Mouse (Mus musculus) intestine, embryonic 14.5 days (tissue): ENCODE measurements around the gene Ust. TPM values are rescaled to one million over a fixed set of nuclear protein-coding genes. Genes with fewer than 3 reads are reported as not detected.
A peak's percentile ranks its signal among the peaks of the same experiment; 100 is the strongest.

ENCODE experiments used
- ATAC-seq: fragments of 200-750 bp; cut with Nextera tagmentation; replicated peaks from 2 replicates; pipeline ENCODE4 v1.8.0; 2017; ENCODE audit warnings: low read depth, moderate number of reproducible peaks, moderate TSS enrichment, moderate library complexity; ENCODE audit not compliant: low FRiP score, low TSS enrichment
- DNase-seq: peaks from one replicate; pipeline ENCODE4 v3.0.0-alpha.2; 2018; ENCODE audit warnings: low spot score
- H3K27ac ChIP-seq: fragments of 300-500 bp; sonication (generic); 2 replicates; pipeline ENCODE4 v1.5.1; 2014; ENCODE audit warnings: low read depth, mild to moderate bottlenecking, control low read depth
- H3K27me3 ChIP-seq: fragments of 300-500 bp; sonication (generic); replicated peaks from 2 replicates; pipeline ENCODE4 v1.6.1; 2014; ENCODE audit warnings: low read length, control low read depth; ENCODE audit not compliant: control insufficient read depth, insufficient read depth
- H3K36me3 ChIP-seq: fragments of 300-500 bp; sonication (generic); 2 replicates; pipeline ENCODE4 v1.6.1; 2014; ENCODE audit warnings: low read length, control low read depth; ENCODE audit not compliant: control insufficient read depth, insufficient read depth
- H3K4me1 ChIP-seq: fragments of 300-500 bp; sonication (generic); replicated peaks from 2 replicates; pipeline ENCODE4 v1.6.1; 2014; ENCODE audit warnings: low read length, control low read depth, mixed read lengths; ENCODE audit not compliant: control insufficient read depth, insufficient read depth
- H3K4me2 ChIP-seq: fragments of 300-500 bp; sonication (generic); 2 replicates; pipeline ENCODE4 v1.6.1; 2014; ENCODE audit warnings: low read length
- H3K4me3 ChIP-seq: fragments of 300-500 bp; sonication (generic); 2 replicates; pipeline ENCODE4 v1.5.1; 2014; ENCODE audit warnings: low read depth, low read length, control low read depth, mixed read lengths
- H3K9ac ChIP-seq: fragments of 300-500 bp; sonication (generic); 2 replicates; pipeline ENCODE4 v1.6.1; 2014; ENCODE audit warnings: mild to moderate bottlenecking, low read length
- H3K9me3 ChIP-seq: fragments of 300-500 bp; sonication (generic); 2 replicates; pipeline ENCODE4 v1.6.1; 2016; ENCODE audit warnings: low read length, control low read depth; ENCODE audit not compliant: control insufficient read depth
- WGBS: fragments of 180-500 bp; shearing (Covaris S2); extraction: QIAGEN DNeasy Blood & Tissue Kit; methylation state at CpG from one replicate; pipeline ENCODE4 v1.1.7; 2014; 5-methylcytosine and 5-hydroxymethylcytosine counted together
- polyA plus RNA-seq: library from polyadenylated mRNA; unstranded; fragments of >200 nt; fragmentation: Nextera tagmentation; extraction: Ambion mirVana; gene quantifications from 2 replicates; pipeline ENCODE4 v1.2.1, GENCODE M21; 2014

The Ust gene
- polyA plus RNA-seq, 1 experiment from 2014 or later: 4.8 TPM

DNA sequence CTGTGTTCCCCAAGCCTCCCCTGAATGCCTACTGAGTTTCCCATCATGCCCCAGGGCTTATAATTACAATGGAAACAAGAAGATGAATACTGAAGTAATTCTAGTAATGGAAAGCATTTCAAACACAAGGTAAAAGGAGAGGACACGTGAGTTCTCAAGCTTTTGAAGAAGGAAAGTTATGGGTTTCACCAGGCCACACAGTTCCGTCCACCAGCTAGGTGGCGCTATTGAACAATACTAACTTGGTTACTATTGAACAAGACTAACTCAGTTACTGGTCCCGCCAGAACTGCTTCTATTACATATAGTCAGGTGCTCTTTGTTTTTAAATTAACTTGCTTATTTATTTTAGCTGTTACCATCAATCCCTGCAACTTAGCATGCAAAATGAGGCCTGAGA is 276.3 kb downstream of the Ust start:
- H3K36me3 ChIP-seq: no peaks in the 10 kb centered on the region
- H3K4me3 ChIP-seq: no peak overlapping the region
- WGBS: 21% methylated on average over 4 of the region's 4 CpGs
- no peaks in the 10 kb centered on the region for H3K4me1 ChIP-seq
- no peak overlapping the region for H3K27ac ChIP-seq
- no peak for ATAC-seq
- H3K27me3 ChIP-seq: no peaks in the 10 kb centered on the region
- DNase-seq: peak; percentile 74
- no peak overlapping the region for H3K9ac ChIP-seq
- no peak overlapping the region for H3K4me2 ChIP-seq
- no peaks in the 10 kb centered on the region for H3K9me3 ChIP-seq

DNA sequence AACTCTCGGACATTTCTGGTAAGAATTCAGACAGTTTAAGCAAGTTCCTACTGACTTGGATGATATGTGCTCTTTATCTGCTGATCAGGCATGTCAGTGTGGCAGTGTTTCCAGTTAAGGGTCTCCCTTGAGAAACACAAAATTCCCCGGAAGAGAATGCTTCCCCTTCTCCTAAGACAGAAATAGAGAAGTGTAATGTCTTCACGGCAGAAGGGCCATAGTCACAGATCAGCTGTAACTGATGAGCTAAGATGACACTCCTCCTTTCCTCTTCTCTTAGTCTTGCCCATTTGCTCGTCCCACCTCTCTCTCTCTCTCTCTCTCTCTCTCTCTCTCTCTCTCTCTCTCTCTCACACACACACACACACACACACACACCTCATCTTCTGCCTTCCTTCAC is 277.9 kb downstream of the Ust start:
- H3K27ac ChIP-seq: no peak overlapping the region
- no peak overlapping the region for H3K4me3 ChIP-seq
- no peak overlapping the region for H3K4me2 ChIP-seq
- WGBS: 63% methylated on average over 4 of the region's 4 CpGs
- no peak overlapping the region for H3K9ac ChIP-seq
- no peak for DNase-seq
- H3K36me3 ChIP-seq: no peaks in the 10 kb centered on the region
- no peaks in the 10 kb centered on the region for H3K4me1 ChIP-seq
- no peak for ATAC-seq
- H3K27me3 ChIP-seq: no peaks in the 10 kb centered on the region
- no peaks in the 10 kb centered on the region for H3K9me3 ChIP-seq

DNA sequence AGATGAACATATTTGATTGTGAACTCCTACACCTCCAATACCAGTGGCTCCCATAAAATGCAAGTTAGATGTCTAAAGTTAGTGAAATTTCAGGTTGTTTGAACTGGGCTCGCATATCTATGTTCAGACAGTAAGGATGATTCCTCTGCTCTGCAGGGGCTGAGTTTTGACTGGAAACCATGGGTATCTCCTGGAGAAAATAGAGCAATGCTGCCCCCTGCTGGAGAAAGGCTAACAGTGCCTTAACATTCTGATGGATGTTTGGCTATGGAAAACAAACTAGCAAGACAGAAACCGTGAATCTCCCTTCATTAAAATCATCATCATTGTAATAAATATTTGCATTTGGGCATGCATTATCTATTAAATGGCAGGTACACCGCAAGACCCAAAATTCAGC is 278.4 kb downstream of the Ust start:
- H3K9ac ChIP-seq: no peak overlapping the region
- ATAC-seq: no peak
- no peaks in the 10 kb centered on the region for H3K4me1 ChIP-seq
- no peak overlapping the region for H3K27ac ChIP-seq
- no peaks in the 10 kb centered on the region for H3K27me3 ChIP-seq
- H3K36me3 ChIP-seq: no peaks in the 10 kb centered on the region
- no peak overlapping the region for H3K4me3 ChIP-seq
- WGBS: 10% methylated on average over 3 of the region's 3 CpGs
- no peak overlapping the region for H3K4me2 ChIP-seq
- H3K9me3 ChIP-seq: no peaks in the 10 kb centered on the region
- peak; percentile 85 for DNase-seq

DNA sequence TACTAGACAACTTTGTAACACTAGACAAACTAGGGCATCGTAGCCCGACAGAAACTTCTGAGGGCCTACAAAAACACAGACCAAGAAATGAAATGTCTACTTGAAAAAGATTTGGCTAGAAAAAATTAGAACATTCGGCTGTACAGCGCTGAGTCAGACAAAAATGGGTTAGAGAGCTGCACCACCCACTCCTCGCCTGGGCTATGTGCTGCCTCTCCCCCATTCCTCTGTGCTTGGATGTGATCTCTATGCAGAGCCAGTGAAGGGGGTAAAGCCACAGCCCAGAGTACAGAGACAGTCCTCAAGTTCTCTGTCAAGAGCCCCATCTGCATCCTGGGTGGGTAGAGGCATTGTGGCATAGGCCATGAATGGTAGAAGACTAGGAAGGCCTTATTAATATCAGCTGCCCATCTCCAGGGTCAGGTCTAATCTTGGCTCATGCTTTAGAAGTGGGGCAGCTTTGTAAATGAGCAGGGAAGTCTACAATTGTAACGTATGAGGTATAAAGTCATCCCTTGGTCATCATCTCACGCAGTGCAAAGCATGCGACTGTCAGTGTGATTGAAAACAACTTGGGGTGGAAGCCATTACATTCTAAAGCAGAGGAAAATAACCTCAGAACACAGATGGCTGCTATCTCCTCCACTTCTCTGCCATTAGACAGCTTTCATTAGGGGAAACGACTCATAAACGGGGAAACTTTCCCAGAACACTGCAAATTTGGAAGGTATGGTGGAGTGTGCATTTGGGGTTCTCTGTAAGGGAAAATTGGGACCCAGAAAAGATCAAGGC is 281.6 kb downstream of the Ust start:
- H3K4me3 ChIP-seq: no peak overlapping the region
- no peak for ATAC-seq
- no peak overlapping the region for H3K27ac ChIP-seq
- H3K9ac ChIP-seq: no peak overlapping the region
- no peak overlapping the region for H3K4me2 ChIP-seq
- no peaks in the 10 kb centered on the region; the same call in 1 of the 2 replicates for H3K4me1 ChIP-seq
- WGBS: 86% methylated on average over 10 of the region's 10 CpGs
- no peaks in the 10 kb centered on the region for H3K36me3 ChIP-seq
- no peaks in the 10 kb centered on the region for H3K9me3 ChIP-seq
- DNase-seq: no peak
- H3K27me3 ChIP-seq: no peaks in the 10 kb centered on the region

DNA sequence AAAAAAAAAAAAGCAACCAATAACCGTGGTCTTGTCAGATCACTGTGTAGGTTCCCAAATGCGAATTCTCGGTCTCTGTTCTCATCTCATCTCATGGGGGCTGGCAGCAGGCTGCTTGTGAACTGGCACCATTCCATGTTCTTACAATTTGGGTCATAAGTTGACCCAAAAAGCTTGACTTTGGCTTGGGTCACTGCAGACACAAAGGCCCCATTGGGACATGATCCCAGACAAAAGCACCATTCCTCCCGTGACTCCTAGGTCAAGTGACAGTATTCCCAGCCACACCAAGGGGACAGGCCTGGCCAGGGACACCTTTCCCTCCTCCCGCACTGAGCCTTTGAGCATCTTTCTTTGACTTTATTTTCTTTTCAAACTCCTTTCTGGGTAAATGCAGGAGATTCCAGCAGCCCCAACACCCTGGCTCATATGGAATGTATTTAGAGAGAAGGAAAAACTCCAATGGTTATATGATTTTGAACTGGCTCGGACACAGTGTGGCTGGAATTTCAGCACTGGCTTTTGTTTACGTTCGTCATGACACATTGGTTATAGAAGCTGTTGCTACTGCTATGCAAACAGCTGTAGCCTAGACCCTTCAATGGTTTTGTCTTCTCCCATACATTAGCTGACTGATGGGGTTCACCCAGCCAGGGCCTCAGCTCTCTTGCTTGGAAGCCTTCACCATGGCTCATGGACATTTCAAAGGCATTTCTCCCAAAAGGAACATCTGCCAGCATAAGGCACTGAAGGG is 285.3 kb downstream of the Ust start:
- DNase-seq (no peak), ATAC-seq (no peak)
- 67% methylated on average over 8 of the region's 8 CpGs for WGBS

DNA sequence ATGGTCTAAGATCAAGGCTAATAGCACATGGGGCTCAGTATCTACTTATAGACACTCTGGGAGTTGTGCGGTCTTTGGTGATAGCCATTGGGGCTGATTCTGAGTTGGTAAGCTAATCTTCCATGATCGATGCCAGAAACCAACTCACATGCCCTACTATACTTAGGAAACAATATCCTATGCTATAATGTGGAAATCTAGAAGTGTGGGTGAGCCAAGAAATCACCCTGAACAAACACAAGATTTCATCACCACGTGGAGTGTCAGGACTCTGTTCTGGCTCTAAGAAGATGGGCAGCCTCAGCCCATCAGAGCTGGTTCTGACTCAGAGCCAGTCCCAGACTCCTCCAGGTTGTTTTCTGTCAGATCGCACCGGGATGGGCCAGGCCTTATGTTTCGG is 286.1 kb downstream of the Ust start:
- H3K9ac ChIP-seq: no peak overlapping the region
- no peaks in the 10 kb centered on the region for H3K9me3 ChIP-seq
- no peak overlapping the region for H3K4me3 ChIP-seq
- no peak overlapping the region for H3K4me2 ChIP-seq
- ATAC-seq (no peak), DNase-seq (no peak)
- no peaks in the 10 kb centered on the region for H3K27me3 ChIP-seq
- WGBS: 88% methylated on average over 6 of the region's 6 CpGs
- no peak overlapping the region for H3K27ac ChIP-seq
- no peaks in the 10 kb centered on the region for H3K36me3 ChIP-seq
- no peaks in the 10 kb centered on the region; the same call in 1 of the 2 replicates for H3K4me1 ChIP-seq

More for the DNA sequence above, 285.3 kb downstream of the Ust start:
- Histone ChIP-seq H3K9me3 (no peaks in the 10 kb centered on the region), H3K4me1 (no peaks in the 10 kb centered on the region; the same call in 1 of the 2 replicates), H3K27ac (no peak overlapping the region; the same call in 1 of the 2 replicates), H3K9ac (no peak overlapping the region), H3K36me3 (no peaks in the 10 kb centered on the region), H3K4me2 (no peak overlapping the region), H3K4me3 (no peak overlapping the region), H3K27me3 (no peaks in the 10 kb centered on the region)

DNA sequence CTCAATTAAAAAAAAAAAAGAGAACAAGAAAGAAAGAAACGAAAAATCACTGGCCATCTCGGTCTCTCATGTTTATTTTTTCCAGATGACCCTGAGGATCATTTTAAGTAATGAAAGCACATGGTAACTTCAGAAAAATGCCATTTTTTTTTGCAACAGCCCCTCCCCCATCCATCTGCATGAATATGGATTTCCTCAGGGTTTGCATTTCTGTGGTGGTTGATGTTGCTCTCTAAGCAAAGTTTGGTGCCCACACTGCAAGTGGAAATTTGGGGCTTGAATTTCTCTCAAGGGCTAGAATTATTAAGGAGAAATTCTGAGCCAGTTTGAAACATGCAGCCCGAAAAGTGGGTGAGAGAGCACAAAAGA is 290.3 kb downstream of the Ust start:
- WGBS: 59% methylated on average over 3 of the region's 3 CpGs
- Histone ChIP-seq H3K4me1 (no peaks in the 10 kb centered on the region; the same call in 1 of the 2 replicates), H3K36me3 (no peaks in the 10 kb centered on the region), H3K27me3 (no peaks in the 10 kb centered on the region), H3K4me2 (no peak overlapping the region), H3K9me3 (no peaks in the 10 kb centered on the region), H3K4me3 (no peak overlapping the region), H3K27ac (no peak overlapping the region), H3K9ac (no peak overlapping the region)
- ATAC-seq (no peak), DNase-seq (no peak)

DNA sequence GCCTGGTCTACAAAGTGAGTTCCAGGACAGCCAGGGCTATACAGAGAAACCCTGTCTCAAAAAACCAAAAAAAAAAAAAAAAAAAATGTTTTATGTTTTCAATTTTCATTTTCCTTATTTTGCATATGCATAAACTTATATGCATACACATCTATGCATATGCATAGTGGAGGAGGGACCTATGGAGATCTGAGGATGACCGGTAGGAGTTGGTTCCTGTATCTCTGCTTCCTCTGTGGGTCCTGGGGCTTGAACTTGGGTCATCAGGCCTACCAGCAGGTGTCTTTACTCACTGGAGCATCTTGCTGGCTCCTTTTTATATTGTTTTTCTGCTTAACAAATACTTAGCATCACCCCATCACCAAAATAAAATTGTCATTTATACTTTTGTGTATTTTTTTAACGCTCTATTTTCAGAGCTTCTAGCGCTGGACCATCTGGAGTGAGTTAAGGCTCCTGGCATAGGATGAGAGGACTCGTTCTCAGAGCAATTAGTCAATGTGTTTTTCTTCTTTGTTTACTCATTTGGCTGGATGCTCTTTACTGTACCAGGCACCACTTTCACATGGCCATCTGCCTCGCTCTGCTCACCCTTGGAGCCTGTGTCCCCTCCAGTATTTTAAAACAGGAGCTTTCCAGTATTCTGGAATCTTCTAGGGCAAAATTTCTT is 290.8 kb downstream of the Ust start:
- H3K36me3 ChIP-seq: no peaks in the 10 kb centered on the region
- no peaks in the 10 kb centered on the region for H3K4me1 ChIP-seq
- no peaks in the 10 kb centered on the region for H3K27me3 ChIP-seq
- no peaks in the 10 kb centered on the region for H3K9me3 ChIP-seq
- ATAC-seq: no peak
- no peak overlapping the region for H3K4me2 ChIP-seq
- no peak overlapping the region for H3K4me3 ChIP-seq
- no peak overlapping the region for H3K27ac ChIP-seq
- no peak for DNase-seq
- 62% methylated on average over 5 of the region's 5 CpGs for WGBS
- H3K9ac ChIP-seq: no peak overlapping the region
